Mouse (Mus musculus) CH12.LX (cell line): ENCODE measurements at regions not wholly inside any gene's neighbourhood (a gene's known extent, or its start where the extent isn't known, plus 50 kb on each side); places are given as distances from the start of the nearest gene placed in this dataset.
A peak's percentile ranks its signal among the peaks of the same experiment; 100 is the strongest.

ENCODE experiments used
- DNase-seq: peaks from one replicate; pipeline ENCODE4 v3.0.0-alpha.2; 2013; ENCODE audit errors: extremely low read depth
- H3K27ac ChIP-seq: 2 replicates; pipeline ENCODE4 v1.5.1; 2012; ENCODE audit warnings: low read depth, mild to moderate bottlenecking, control low read depth, moderate library complexity; ENCODE audit not compliant: insufficient read depth
- H3K27me3 ChIP-seq: replicated peaks from 2 replicates; pipeline ENCODE3; 2012; ENCODE audit warnings: inconsistent platforms
- H3K36me3 ChIP-seq, 2 experiments: replicated peaks in 1 of 2; 2 replicates each; pipeline versions ENCODE3 to v1.6.1; 2012; ENCODE audit warnings: inconsistent platforms in 1 of 2, low read length in 1 of 2, mild to moderate bottlenecking in 1 of 2, mixed read lengths in 1 of 2, moderate library complexity in 1 of 2; ENCODE audit not compliant: control insufficient read depth in 1 of 2, insufficient read depth in 1 of 2
- H3K4me1 ChIP-seq, 2 experiments: 2 replicates each; pipeline ENCODE4 v1.6.1; 2012; ENCODE audit warnings: inconsistent platforms in 1 of 2, moderate library complexity in 1 of 2; ENCODE audit not compliant: insufficient read depth in 2 of 2, control insufficient read depth in 1 of 2
- H3K4me2 ChIP-seq: 2 replicates; pipeline ENCODE4 v1.6.1; 2012; ENCODE audit warnings: low read depth, mild to moderate bottlenecking, control low read depth; ENCODE audit not compliant: poor library complexity, insufficient read depth, severe bottlenecking
- H3K4me3 ChIP-seq, 3 experiments: fragments of 150-350 bp in 1 of 3; sonication (generic) in 1 of 3; replicated peaks in 1 of 3; 2 replicates each; pipeline versions ENCODE3 to v1.5.1; 2011 to 2012; ENCODE audit warnings: low read depth in 2 of 3, low read length in 2 of 3, mild to moderate bottlenecking in 2 of 3, moderate library complexity in 2 of 3, control low read depth in 1 of 3, improper control_type of control experiment in 1 of 3, inconsistent platforms in 1 of 3, mixed read lengths in 1 of 3; ENCODE audit not compliant: poor library complexity in 1 of 3
- H3K79me2 ChIP-seq: replicated peaks from 2 replicates; pipeline ENCODE4 v1.6.1; 2012; ENCODE audit warnings: mild to moderate bottlenecking, moderate library complexity; ENCODE audit not compliant: control insufficient read depth, poor library complexity, insufficient read depth, severe bottlenecking; ENCODE audit errors: extremely low read depth
- H3K9ac ChIP-seq: 2 replicates; pipeline ENCODE4 v1.6.1; 2012; ENCODE audit warnings: low read depth, mild to moderate bottlenecking, control low read depth, moderate library complexity; ENCODE audit not compliant: insufficient read depth
- H3K9me3 ChIP-seq: replicated peaks from 2 replicates; pipeline ENCODE3; 2012; ENCODE audit warnings: low read length, inconsistent platforms, mixed read lengths
- BHLHE40 ChIP-seq: IDR thresholded peaks from 2 replicates; pipeline ENCODE4 v1.6.1; 2011; ENCODE audit warnings: mild to moderate bottlenecking, low read depth, low read length, improper control_type of control experiment
- CHD1 ChIP-seq: IDR thresholded peaks from 2 replicates; pipeline ENCODE4 v1.6.1; 2012; ENCODE audit warnings: low read depth, low read length, improper control_type of control experiment, inconsistent platforms
- CHD2 ChIP-seq: IDR thresholded peaks from 2 replicates; pipeline ENCODE4 v1.6.1; 2011; ENCODE audit warnings: low read length, improper control_type of control experiment
- CTCF ChIP-seq, 2 experiments: IDR thresholded peaks in 1 of 2; conservative IDR thresholded peaks in 1 of 2; 2 replicates each; pipeline ENCODE4 v1.5.1; 2011 to 2012; ENCODE audit warnings: low read depth in 2 of 2, low read length in 2 of 2, improper control_type of control experiment in 1 of 2, inconsistent platforms in 1 of 2, mild to moderate bottlenecking in 1 of 2, moderate library complexity in 1 of 2
- E2F4 ChIP-seq: IDR thresholded peaks from 2 replicates; pipeline ENCODE4 v1.6.1; 2011; ENCODE audit warnings: low read depth, low read length, improper control_type of control experiment; ENCODE audit not compliant: insufficient replicate concordance
- ELF1 ChIP-seq: IDR thresholded peaks from 2 replicates; pipeline ENCODE4 v1.6.1; 2014; ENCODE audit warnings: low read depth, mild to moderate bottlenecking, inconsistent platforms, low read length, improper control_type of control experiment
- EP300 ChIP-seq: IDR thresholded peaks from 2 replicates; pipeline ENCODE4 v1.6.1; 2011; ENCODE audit warnings: low read length, improper control_type of control experiment
- ETS1 ChIP-seq: conservative IDR thresholded peaks from 2 replicates; pipeline ENCODE4 v1.6.1; 2012; ENCODE audit warnings: low read depth, mild to moderate bottlenecking, inconsistent platforms, low read length, improper control_type of control experiment, moderate library complexity
- GABPA ChIP-seq: IDR thresholded peaks from 2 replicates; pipeline ENCODE4 v1.6.1; 2012; ENCODE audit warnings: low read depth, low read length, improper control_type of control experiment, inconsistent platforms; ENCODE audit not compliant: insufficient replicate concordance
- HCFC1 ChIP-seq: IDR thresholded peaks from 2 replicates; pipeline ENCODE4 v1.6.1; 2012; ENCODE audit warnings: low read depth, mild to moderate bottlenecking, inconsistent platforms, low read length, improper control_type of control experiment
- IRF4 ChIP-seq: IDR thresholded peaks from 2 replicates; pipeline ENCODE4 v1.6.1; 2014; ENCODE audit warnings: low read depth, mild to moderate bottlenecking, inconsistent platforms, low read length, improper control_type of control experiment
- JUN ChIP-seq: IDR thresholded peaks from 2 replicates; pipeline ENCODE4 v1.6.1; 2011; ENCODE audit warnings: low read depth, mild to moderate bottlenecking, low read length, improper control_type of control experiment, moderate library complexity; ENCODE audit not compliant: insufficient read depth
- JUND ChIP-seq: conservative IDR thresholded peaks from 2 replicates; pipeline ENCODE4 v1.6.1; 2011; ENCODE audit warnings: low read depth, low read length, improper control_type of control experiment
- KAT2A ChIP-seq: IDR thresholded peaks from 2 replicates; pipeline ENCODE4 v1.6.1; 2012; ENCODE audit warnings: low read length, improper control_type of control experiment, inconsistent platforms; ENCODE audit not compliant: insufficient replicate concordance
- MAFK ChIP-seq: IDR thresholded peaks from 2 replicates; pipeline ENCODE4 v1.6.1; 2011; ENCODE audit warnings: low read length, improper control_type of control experiment; ENCODE audit not compliant: insufficient replicate concordance
- MAX ChIP-seq: IDR thresholded peaks from 2 replicates; pipeline ENCODE4 v1.6.1; 2011; ENCODE audit warnings: low read length, improper control_type of control experiment
- MAZ ChIP-seq: IDR thresholded peaks from 2 replicates; pipeline ENCODE4 v1.6.1; 2012; ENCODE audit warnings: low read depth, mild to moderate bottlenecking, inconsistent platforms, low read length, improper control_type of control experiment, moderate library complexity
- MEF2A ChIP-seq: IDR thresholded peaks from 2 replicates; pipeline ENCODE4 v1.6.1; 2014; ENCODE audit warnings: low read depth, mild to moderate bottlenecking, inconsistent platforms, low read length, improper control_type of control experiment, borderline replicate concordance
- MXI1 ChIP-seq: IDR thresholded peaks from 2 replicates; pipeline ENCODE4 v1.6.1; 2011; ENCODE audit warnings: mild to moderate bottlenecking, low read depth, low read length, improper control_type of control experiment
- MYC ChIP-seq: IDR thresholded peaks from 2 replicates; pipeline ENCODE4 v1.6.1; 2011; ENCODE audit warnings: low read depth, mild to moderate bottlenecking, improper control_type of control experiment, low read length
- NELFE ChIP-seq: IDR thresholded peaks from 2 replicates; pipeline ENCODE4 v1.6.1; 2011; ENCODE audit warnings: low read depth, low read length, improper control_type of control experiment
- NRF1 ChIP-seq: IDR thresholded peaks from 2 replicates; pipeline ENCODE4 v1.6.1; 2014; ENCODE audit warnings: low read depth, mild to moderate bottlenecking, inconsistent platforms, low read length, improper control_type of control experiment, moderate library complexity
- PAX5 ChIP-seq: IDR thresholded peaks from 2 replicates; pipeline ENCODE4 v1.6.1; 2012; ENCODE audit warnings: low read length, inconsistent platforms, mixed read lengths
- POLR2A ChIP-seq: IDR thresholded peaks from 2 replicates; pipeline ENCODE4 v1.6.1; 2011; ENCODE audit warnings: low read depth, mild to moderate bottlenecking, improper control_type of control experiment, low read length
- POLR2AphosphoS2 ChIP-seq: IDR thresholded peaks from 2 replicates; pipeline ENCODE4 v1.6.1; 2011; ENCODE audit warnings: low read depth, low read length, improper control_type of control experiment
- RAD21 ChIP-seq: IDR thresholded peaks from 2 replicates; pipeline ENCODE4 v1.6.1; 2011; ENCODE audit warnings: low read depth, mild to moderate bottlenecking, low read length, improper control_type of control experiment, moderate library complexity
- RCOR1 ChIP-seq: conservative IDR thresholded peaks from 2 replicates; pipeline ENCODE4 v1.6.1; 2012; ENCODE audit warnings: low read depth, mild to moderate bottlenecking, inconsistent platforms, low read length, improper control_type of control experiment
- SIN3A ChIP-seq: IDR thresholded peaks from 2 replicates; pipeline ENCODE4 v1.6.1; 2012; ENCODE audit warnings: low read length, improper control_type of control experiment, inconsistent platforms
- SMC3 ChIP-seq: IDR thresholded peaks from 2 replicates; pipeline ENCODE4 v1.6.1; 2011; ENCODE audit warnings: low read depth, low read length, improper control_type of control experiment
- TBP ChIP-seq: conservative IDR thresholded peaks from 2 replicates; pipeline ENCODE4 v1.6.1; 2011; ENCODE audit warnings: low read depth, low read length, improper control_type of control experiment
- TCF12 ChIP-seq: IDR thresholded peaks from 2 replicates; pipeline ENCODE4 v1.6.1; 2014; ENCODE audit warnings: low read depth, mild to moderate bottlenecking, inconsistent platforms, low read length, improper control_type of control experiment
- UBTF ChIP-seq: IDR thresholded peaks from 2 replicates; pipeline ENCODE4 v1.6.1; 2012; ENCODE audit warnings: low read depth, mild to moderate bottlenecking, inconsistent platforms, low read length, improper control_type of control experiment, moderate library complexity
- USF1 ChIP-seq: IDR thresholded peaks from 2 replicates; pipeline ENCODE4 v1.6.1; 2014; ENCODE audit warnings: low read depth, mild to moderate bottlenecking, inconsistent platforms, low read length, improper control_type of control experiment
- USF2 ChIP-seq: conservative IDR thresholded peaks from 2 replicates; pipeline ENCODE4 v1.6.1; 2011; ENCODE audit warnings: low read depth, low read length, improper control_type of control experiment
- ZC3H11A ChIP-seq: IDR thresholded peaks from 2 replicates; pipeline ENCODE4 v1.6.1; 2012; ENCODE audit warnings: low read depth, mild to moderate bottlenecking, inconsistent platforms, low read length, improper control_type of control experiment
- ZKSCAN1 ChIP-seq: IDR thresholded peaks from 2 replicates; pipeline ENCODE4 v1.6.1; 2012; ENCODE audit warnings: low read depth, inconsistent platforms, low read length, improper control_type of control experiment, borderline replicate concordance
- ZMIZ1 ChIP-seq: IDR thresholded peaks from 2 replicates; pipeline ENCODE4 v1.6.1; 2012; ENCODE audit warnings: low read depth, mild to moderate bottlenecking, inconsistent platforms, low read length, improper control_type of control experiment
- ZNF384 ChIP-seq: IDR thresholded peaks from 2 replicates; pipeline ENCODE4 v1.6.1; 2012; ENCODE audit warnings: low read depth, low read length, improper control_type of control experiment, inconsistent platforms
- dilution Hi-C: fragments of 300-500 bp; cut with MboI; formaldehyde crosslinking; loops from 2 replicates; pipeline ENCODE4 v1.14.3; 2020; ENCODE audit warnings: low sequenced_read_pairs; ENCODE audit not compliant: extremely low pct_unique_long_range_greater_than_20kb, extremely low pct_ligation_motif_present
- in situ Hi-C: fragments of 300-500 bp; cut with MboI; formaldehyde crosslinking; loops from 3 replicates; pipeline ENCODE4 v1.14.3; 2019; ENCODE audit warnings: low sequenced_read_pairs, low pct_ligation_motif_present, low pct_unique_long_range_greater_than_20kb, mixed read lengths

GRCm38 (mm10) chr10:17200524-17201426 is 522.2 kb upstream of the Cited2 start:
- Histone ChIP-seq H3K36me3 (no peaks in the 10 kb centered on the region), H3K27me3 (no peaks in the 10 kb centered on the region), H3K27ac (peak overlapping the region; percentile 73), H3K9ac (peak overlapping the region; percentile 29; the same call in 1 of the 2 replicates), H3K4me1 (peaks cover 19 to 46% of the 10 kb centered on the region in 2 experiments), H3K4me2 (peak overlapping the region; percentile 63), H3K9me3 (no peaks in the 10 kb centered on the region), H3K4me3 (no peak overlapping the region), H3K79me2 (no peaks in the 10 kb centered on the region)
- DNase-seq: peak; percentile 80
- TF ChIP-seq MAZ (no peak), SIN3A (no peak), ZC3H11A (no peak), KAT2A (no peak), MEF2A (peak; percentile 84), ZKSCAN1 (no peak), EP300 (peak; percentile 84), SMC3 (peak; percentile 14), MAX (peak; percentile 55; the same call in 1 of the 2 replicates), PAX5 (no peak), POLR2A (no peak; the same call in 1 of the 2 replicates), USF2 (no peak), TCF12 (peak; percentile 68), CHD2 (peak; percentile 50), MAFK (0 out of 2 replicates have a peak, but pooled peaks have one; percentile 36), NRF1 (no peak), RCOR1 (no peak), ZMIZ1 (no peak), UBTF (no peak), IRF4 (peak; percentile 54), E2F4 (no peak), NELFE (no peak), HCFC1 (no peak), USF1 (no peak), JUN (peak; percentile 76), CTCF (conservative IDR thresholded peaks at IDR 0.05 in 1 of 2, IDR thresholded peaks at IDR 0.05 in 1 of 2; ENCODE audit: low read depth in 2 of 2, low read length in 2 of 2) (no peak), TBP (0 out of 2 replicates have a peak, but pooled peaks have one; percentile 61), ELF1 (no peak), MYC (no peak; the same call in none of the 2 replicates), ETS1 (peak; percentile 76), RAD21 (peak; percentile 7), MXI1 (no peak), BHLHE40 (peak; percentile 77), GABPA (no peak), JUND (peak; percentile 65), ZNF384 (peak; percentile 92), CHD1 (no peak), POLR2AphosphoS2 (no peak)
- in situ Hi-C loops (no loop called here), dilution Hi-C loops (no loop called here)
